Mouse (Mus musculus): ENCODE results near the gene Ahsa1.
"Not testable (repeated sequence)": the region's sequence is repeated elsewhere in the genome, so short reads cannot be mapped to it uniquely, and the experiment has no call there.

The Ahsa1 gene

GRCm38 (mm10) chr12:87282743-87283142 is 16.5 kb downstream of the Ahsa1 start:
- no peak for DNase-seq

- DNase-seq, result no peak
Measured at GRCm38 (mm10) chr12:87283706-87284105, 17.4 kb downstream of the Ahsa1 start.

DNA sequence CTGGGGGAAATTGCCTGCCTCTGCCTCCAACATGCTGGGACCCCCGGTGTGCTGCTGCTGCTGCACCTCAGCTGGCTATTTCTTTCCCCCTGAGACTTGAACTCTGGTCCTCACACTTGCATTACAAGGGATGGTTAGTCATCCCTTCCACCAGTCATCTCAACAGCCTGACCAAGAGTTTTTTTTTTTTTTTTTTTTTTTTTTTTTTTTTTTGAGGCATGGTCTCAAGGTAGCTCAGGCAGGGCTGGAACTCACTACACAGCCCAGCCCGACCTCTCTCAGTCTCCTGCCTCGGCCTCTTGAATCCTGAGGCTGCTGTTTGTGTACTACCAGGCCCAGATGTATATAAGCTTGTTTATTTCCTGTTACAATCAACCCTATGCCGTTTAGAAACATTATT is 18.0 kb downstream of the Ahsa1 start:
- no peak for DNase-seq

DNA sequence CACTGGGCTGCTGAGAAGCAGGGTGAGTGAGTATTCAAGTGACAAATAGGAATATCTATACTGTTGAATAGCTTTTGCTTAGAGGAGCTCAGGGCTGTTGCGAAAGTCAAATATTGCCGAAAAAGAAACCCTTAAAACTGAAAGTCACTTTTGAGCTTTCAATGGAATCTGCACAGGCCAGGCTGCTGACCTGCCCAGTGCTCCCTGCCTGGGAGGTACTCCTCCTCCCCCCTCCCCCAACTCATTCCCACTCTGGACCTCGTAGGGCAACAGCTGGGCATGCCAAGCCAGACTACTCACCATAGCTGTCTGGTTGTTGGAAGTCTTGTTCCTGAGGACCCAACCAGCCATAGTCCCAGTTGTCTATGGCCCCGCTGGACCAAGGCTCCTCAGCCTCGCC is 18.4 kb downstream of the Ahsa1 start:
- DNase-seq, result no peak

DNA sequence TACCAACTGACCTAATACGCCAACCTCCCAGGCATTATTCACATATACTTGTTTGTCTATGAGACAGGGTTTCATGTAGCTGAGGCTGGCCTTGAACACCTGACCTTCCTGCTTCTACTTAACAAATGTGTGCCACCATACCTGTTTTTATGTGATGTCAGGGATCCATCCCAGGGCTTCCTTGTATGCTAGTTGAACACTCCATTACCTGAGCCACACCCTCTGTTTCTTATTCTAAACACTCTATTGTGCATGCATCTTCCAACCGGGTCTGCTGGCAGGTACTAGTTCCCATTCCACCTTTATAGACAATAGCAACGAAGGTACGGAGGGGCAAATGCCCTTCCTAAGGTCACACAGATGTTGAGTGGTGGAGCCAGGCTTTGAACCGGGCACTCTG is 22.8 kb downstream of the Ahsa1 start:
- no peak for DNase-seq

GRCm38 (mm10) chr12:87293934-87294333 is 27.7 kb downstream of the Ahsa1 start:
- no peak for DNase-seq

DNA sequence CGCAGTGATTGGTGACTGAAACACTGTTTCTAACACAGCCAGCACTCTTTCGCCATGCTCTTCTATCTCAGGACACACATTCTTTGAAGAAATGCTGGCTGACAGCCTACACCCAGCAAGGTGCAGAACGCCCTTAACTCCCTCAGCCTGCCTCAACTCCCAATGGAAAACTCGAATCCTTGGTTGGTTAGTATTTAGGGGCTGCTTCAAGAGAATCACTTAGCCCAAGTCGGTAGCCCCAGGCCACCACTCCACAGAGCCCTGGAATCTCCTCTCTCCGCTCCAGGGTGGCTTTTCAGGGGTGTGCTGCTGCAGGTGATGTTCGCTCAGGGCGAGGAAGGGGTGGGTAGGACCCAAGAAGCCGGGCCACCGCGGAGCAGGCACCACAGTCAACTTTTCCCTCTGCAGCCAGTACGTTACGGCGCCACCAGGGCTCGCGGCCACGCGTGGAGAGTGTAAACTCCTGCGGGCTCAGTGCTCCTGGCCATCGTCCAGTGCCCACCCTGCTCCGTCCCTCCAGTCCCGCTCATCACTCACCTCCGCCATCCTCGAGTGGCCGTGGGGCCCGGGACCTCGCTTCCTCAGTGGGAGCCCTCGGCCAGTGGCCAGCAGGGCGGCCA is 32.9 kb downstream of the Ahsa1 start:
- DNase-seq, result peak in 1 of 2 experiments; percentile 63

DNA sequence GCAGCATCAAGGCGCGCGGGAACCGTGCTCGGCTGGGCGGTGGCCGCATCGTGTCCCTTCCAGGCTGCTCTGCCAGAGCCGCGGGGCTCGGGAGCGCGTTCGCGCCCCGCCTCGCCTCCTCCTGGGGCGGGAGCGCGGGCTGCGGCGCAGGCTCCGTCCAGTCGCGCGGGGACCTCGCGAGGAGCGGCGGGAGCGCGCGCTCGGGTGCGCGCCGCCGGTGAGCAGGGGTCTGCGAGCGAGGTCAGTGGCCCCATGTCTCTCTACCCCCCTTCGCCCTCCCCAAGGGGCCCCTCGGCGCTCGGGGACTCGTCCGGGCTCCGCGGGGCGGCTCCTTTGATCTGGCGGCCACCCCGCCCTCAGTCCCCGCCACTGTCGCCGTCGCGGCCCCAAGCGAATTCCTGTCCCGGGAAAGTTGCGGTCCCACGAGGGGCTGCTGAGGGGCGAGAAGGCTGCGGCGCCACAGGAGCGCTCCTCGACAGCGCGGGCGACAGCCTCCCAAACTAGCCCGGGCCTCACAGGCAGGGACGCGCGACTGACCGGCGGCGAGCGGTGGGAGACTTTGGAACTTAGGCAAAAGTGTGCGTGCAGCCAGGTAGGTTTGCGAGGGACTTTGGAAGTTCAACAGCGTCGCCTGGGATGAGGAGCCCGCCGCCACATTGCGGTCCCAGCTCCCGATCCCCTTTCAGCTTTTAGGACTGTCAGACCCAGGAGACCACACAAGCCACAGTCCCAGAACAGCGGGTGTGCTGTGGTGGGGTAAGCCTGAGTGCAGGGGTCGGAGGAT is 33.6 kb downstream of the Ahsa1 start, which contains the start of gene Ism2:
Gene Ism2, minus strand, starts transcription at position 49 of the 784 bp plus-strand sequence.
- peak; percentile 23 to 60 for DNase-seq

DNA sequence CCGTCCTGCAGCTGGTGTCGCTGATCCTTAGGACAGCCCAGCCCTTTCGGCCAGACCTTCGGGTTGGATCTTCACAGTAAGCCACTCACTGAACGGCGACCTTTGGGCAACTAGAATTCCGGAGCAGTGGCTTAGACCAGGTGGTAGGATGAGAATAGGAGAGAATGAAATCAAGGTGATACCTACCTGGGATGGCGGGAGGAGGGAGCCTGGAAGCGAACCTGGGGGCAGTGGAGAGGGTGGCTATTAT is 34.1 kb downstream of the Ahsa1 start:
- DNase-seq, result peak in 1 of 2 experiments; percentile 25

DNA sequence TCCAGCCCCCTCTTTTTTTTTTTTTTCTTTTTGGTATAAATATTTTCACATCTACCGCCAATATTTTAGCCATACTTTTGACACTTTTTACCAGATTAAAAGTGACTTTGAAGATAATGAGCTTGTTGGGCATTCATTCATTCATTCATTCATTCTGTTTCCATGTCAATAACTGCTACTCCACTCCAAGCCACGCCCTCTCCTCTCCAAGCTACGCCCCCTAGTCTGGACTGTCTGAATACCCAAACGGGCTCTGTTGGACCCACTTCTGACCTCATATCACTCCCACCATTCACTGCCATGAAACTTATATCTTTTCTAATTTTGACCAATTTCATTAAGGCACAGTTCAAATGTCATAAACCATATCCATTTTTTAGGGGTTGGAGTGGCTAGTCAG is 34.9 kb downstream of the Ahsa1 start:
- DNase-seq, result no peak

- DNase-seq, result peak; percentile 68 to 82
Measured at GRCm38 (mm10) chr12:87305767-87306583, 39.7 kb downstream of the Ahsa1 start.

- DNase-seq, result not testable (repeated sequence)
Measured at GRCm38 (mm10) chr12:87306584-87306844, 40.2 kb downstream of the Ahsa1 start.

- DNase-seq, result no peak
Measured at GRCm38 (mm10) chr12:87313098-87313497, 46.8 kb downstream of the Ahsa1 start.

DNA sequence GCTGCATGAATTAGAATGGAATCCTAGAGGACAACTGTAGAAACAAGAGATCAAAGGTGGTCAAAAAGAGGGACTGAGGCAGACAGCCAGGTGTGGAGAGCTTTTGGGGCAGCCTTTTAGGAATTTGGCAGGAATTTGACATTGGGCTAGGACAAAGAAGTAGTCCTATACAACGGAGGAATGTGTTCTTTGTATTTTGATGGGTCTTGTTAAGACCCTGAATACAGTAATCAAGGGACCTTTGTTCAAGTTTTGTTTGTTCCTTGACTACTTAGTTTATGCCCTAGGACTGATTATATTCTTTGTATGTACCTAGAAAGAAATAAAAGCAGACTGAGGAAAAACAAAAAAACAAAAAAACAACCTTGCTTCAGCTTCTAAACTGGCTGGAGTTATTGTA is 51.7 kb downstream of the Ahsa1 start:
- DNase-seq, result no peak

- no peak for DNase-seq
Measured at GRCm38 (mm10) chr12:87319229-87319628, 53.0 kb downstream of the Ahsa1 start.

All from cerebellum, postnatal 10 days (tissue).